Mouse (Mus musculus) ES-E14 (cell line): ENCODE measurements around the gene Apln. TPM values are rescaled to one million over a fixed set of nuclear protein-coding genes. Genes with fewer than 3 reads are reported as not detected.
A peak's percentile ranks its signal among the peaks of the same experiment; 100 is the strongest.

Experiments
- DNase-seq: peaks from one replicate; pipeline ENCODE4 v3.0.0-alpha.2; 2013; ENCODE audit warnings: low read depth, low spot score
- H3K27ac ChIP-seq: 2 replicates; pipeline ENCODE4 v1.5.1; 2012; ENCODE audit warnings: low read depth, mild to moderate bottlenecking, low read length, moderate library complexity, mixed read lengths; ENCODE audit not compliant: poor library complexity, insufficient read depth, severe bottlenecking
- H3K36me3 ChIP-seq: 2 replicates; pipeline ENCODE4 v1.6.1; 2012; ENCODE audit warnings: mild to moderate bottlenecking, low read length, moderate library complexity, mixed read lengths; ENCODE audit not compliant: control insufficient read depth, poor library complexity, insufficient read depth, severe bottlenecking
- H3K4me1 ChIP-seq, 2 experiments: fragments of 150-350 bp in 1 of 2; sonication (generic) in 1 of 2; 2 replicates each; pipeline ENCODE4 v1.6.1; 2012; ENCODE audit warnings: low read length in 2 of 2, mild to moderate bottlenecking in 1 of 2, mixed read lengths in 1 of 2; ENCODE audit not compliant: control insufficient read depth in 2 of 2, insufficient read depth in 2 of 2, poor library complexity in 1 of 2
- H3K4me3 ChIP-seq, 2 experiments: fragments of 150-350 bp in 1 of 2; sonication (generic) in 1 of 2; 2 replicates each; pipeline ENCODE4 v1.5.1; 2012; ENCODE audit warnings: low read length in 2 of 2, low read depth in 1 of 2, mild to moderate bottlenecking in 1 of 2, mixed read lengths in 1 of 2; ENCODE audit not compliant: insufficient read depth in 1 of 2, poor library complexity in 1 of 2, severe bottlenecking in 1 of 2
- H3K9ac ChIP-seq: 2 replicates; pipeline ENCODE4 v1.6.1; 2012; ENCODE audit warnings: low read depth, mild to moderate bottlenecking, low read length, mixed read lengths; ENCODE audit not compliant: poor library complexity, insufficient read depth, severe bottlenecking
- H3K9me3 ChIP-seq: fragments of 150-350 bp; sonication (generic); 2 replicates; pipeline ENCODE4 v1.6.1; 2012; ENCODE audit warnings: low read depth, mild to moderate bottlenecking, low read length; ENCODE audit not compliant: control insufficient read depth, insufficient read depth
- CHD2 ChIP-seq: IDR thresholded peaks from 2 replicates; pipeline ENCODE4 v1.6.1; 2014; ENCODE audit warnings: mild to moderate bottlenecking, low read depth, low read length, inconsistent platforms
- HCFC1 ChIP-seq: IDR thresholded peaks from 2 replicates; pipeline ENCODE4 v1.6.1; 2012; ENCODE audit warnings: low read length, inconsistent platforms, borderline replicate concordance; ENCODE audit not compliant: insufficient read depth
- MAFK ChIP-seq: IDR thresholded peaks from 2 replicates; pipeline ENCODE4 v1.6.1; 2014; ENCODE audit warnings: mild to moderate bottlenecking, low read depth, low read length, inconsistent platforms; ENCODE audit not compliant: insufficient read depth
- ZC3H11A ChIP-seq: IDR thresholded peaks from 2 replicates; pipeline ENCODE4 v1.6.1; 2012; ENCODE audit warnings: low read depth, mild to moderate bottlenecking, inconsistent platforms, low read length, borderline replicate concordance
- ZNF384 ChIP-seq: IDR thresholded peaks from 2 replicates; pipeline ENCODE4 v1.6.1; 2012; ENCODE audit warnings: low read depth, low read length, inconsistent platforms
- in situ Hi-C, 2 experiments: fragments of 600-800 bp; cut with MboI; formaldehyde crosslinking; loops; one replicate each; pipeline ENCODE4 v1.15.1; 2025; ENCODE audit warnings: low sequenced_read_pairs in 2 of 2, inconsistent platforms in 1 of 2; ENCODE audit not compliant: unreplicated experiment in 2 of 2
- total RNA-seq: library from RNA; depleted of rRNA; stranded (reverse); fragments of 300-350 nt; gene quantifications from 2 replicates; pipeline ENCODE4 v1.2.3, GENCODE M21; 2012

Gene Apln
- total RNA-seq, 1 experiment: 1.7 TPM

DNA sequence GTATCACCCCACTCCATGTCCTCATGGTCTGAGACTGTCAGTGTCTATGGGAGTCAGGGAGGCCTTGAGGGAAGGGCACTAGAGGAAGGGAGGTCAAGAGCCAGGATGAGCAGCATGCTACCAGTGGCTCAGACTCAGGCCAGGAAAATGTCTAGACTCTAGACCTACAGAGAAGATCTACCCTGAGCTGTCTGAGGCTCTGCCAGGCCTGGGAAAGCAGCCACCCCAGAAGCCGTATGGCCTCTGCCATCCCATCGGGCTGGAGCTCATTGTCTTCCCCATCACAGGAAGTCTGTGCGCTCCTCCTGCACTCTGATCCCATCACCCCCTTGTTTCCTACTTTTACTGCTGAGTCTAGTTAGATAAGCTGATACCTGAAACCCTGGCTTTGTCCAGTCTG lies 4.1 kb downstream of the Apln start:
- Histone ChIP-seq H3K9ac (no peak overlapping the region), H3K4me3 (no peak overlapping the region), H3K9me3 (no peaks in the 10 kb centered on the region), H3K36me3 (no peaks in the 10 kb centered on the region), H3K4me1 (no peaks in the 10 kb centered on the region), H3K27ac (no peak overlapping the region)
- no peak for DNase-seq
- in situ Hi-C loops: no loop called here
- TF ChIP-seq ZC3H11A (no peak), MAFK (no peak), CHD2 (no peak), ZNF384 (no peak), HCFC1 (no peak)

DNA sequence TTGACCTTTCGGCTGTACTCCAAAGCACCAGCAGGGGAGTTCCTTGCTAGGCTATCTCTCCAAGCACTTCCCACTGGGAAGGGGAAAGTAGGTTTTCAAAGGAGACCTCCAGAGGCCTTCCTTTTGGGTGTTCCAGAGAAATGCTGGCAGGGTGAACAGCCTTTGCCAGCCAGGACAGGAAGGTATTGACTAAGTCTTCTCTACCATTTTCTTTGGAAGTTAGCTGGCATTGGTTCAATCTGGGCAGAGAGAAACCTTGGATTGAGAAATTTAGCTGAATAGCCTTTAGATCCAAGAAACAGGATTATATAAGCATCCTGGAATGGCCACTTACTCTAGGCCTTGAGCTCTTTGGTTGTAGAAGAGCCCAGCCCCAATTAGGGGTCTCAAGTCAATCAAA lies 11.8 kb downstream of the Apln start:
- no peaks in the 10 kb centered on the region for H3K4me1 ChIP-seq
- in situ Hi-C loops: no loop called here
- no peaks in the 10 kb centered on the region for H3K36me3 ChIP-seq
- TF ChIP-seq HCFC1: no peak
- no peak for DNase-seq
- no peak overlapping the region for H3K27ac ChIP-seq
- H3K9me3 ChIP-seq: no peaks in the 10 kb centered on the region
- no peak overlapping the region for H3K9ac ChIP-seq
- H3K4me3 ChIP-seq: no peak overlapping the region

DNA sequence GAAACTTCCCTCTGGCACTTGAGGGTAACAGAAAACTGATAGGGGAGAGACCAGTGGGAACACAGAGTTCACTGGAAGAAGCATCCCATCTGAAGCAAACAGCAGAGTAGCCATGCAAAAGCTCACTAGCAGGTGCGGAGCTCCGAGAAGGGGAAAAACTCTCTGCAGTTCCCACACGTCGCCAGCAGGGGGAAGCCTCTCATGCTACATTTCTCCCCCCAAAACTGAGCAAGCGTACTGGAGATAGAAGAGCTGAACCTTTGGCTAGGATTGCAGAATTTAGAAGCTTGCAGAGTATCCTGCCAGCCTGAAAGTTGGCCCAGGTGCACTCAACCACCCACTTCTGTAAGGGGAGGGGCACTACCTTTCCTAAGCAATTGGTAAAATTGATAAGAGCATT lies 14.7 kb downstream of the Apln start:
- no peaks in the 10 kb centered on the region for H3K36me3 ChIP-seq
- H3K4me1 ChIP-seq: no peaks in the 10 kb centered on the region
- no peaks in the 10 kb centered on the region for H3K9me3 ChIP-seq
- TF ChIP-seq HCFC1 (no peak), MAFK (no peak), ZC3H11A (peak; percentile 39; the same call in 1 of the 2 replicates), CHD2 (no peak), ZNF384 (no peak)
- no peak overlapping the region for H3K27ac ChIP-seq
- peak overlapping the region in 1 of 2 experiments; percentile 28; a peak in 1 of 4 replicates for H3K4me3 ChIP-seq
- in situ Hi-C loops: no loop called here
- DNase-seq: peak; percentile 46
- no peak overlapping the region for H3K9ac ChIP-seq

DNA sequence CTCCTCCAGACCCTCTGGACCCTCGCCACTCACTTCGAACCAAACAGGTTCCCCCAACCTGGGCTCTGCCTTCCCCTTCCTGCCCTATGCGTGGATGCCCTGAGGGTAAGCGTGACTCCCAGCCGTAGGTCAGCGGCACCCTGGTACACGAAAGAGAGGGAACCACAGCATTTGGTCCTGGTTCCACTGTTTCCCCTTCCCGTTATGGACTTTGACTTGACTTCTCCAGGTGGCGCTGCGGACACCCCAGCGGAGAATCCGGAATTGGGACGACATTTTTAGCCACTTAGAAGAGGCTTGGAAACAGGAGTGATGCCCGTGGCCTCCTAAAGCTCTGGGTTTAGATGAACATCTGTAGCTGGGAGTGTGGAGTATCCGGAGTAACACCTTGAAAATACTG lies 15.3 kb downstream of the Apln start:
- Histone ChIP-seq H3K9me3 (no peaks in the 10 kb centered on the region), H3K36me3 (no peaks in the 10 kb centered on the region), H3K4me1 (no peaks in the 10 kb centered on the region), H3K27ac (no peak overlapping the region), H3K4me3 (no peak overlapping the region), H3K9ac (no peak overlapping the region)
- in situ Hi-C loops: no loop called here
- TF ChIP-seq CHD2 (no peak), HCFC1 (no peak), ZNF384 (no peak), MAFK (no peak), ZC3H11A (no peak)
- no peak for DNase-seq

DNA sequence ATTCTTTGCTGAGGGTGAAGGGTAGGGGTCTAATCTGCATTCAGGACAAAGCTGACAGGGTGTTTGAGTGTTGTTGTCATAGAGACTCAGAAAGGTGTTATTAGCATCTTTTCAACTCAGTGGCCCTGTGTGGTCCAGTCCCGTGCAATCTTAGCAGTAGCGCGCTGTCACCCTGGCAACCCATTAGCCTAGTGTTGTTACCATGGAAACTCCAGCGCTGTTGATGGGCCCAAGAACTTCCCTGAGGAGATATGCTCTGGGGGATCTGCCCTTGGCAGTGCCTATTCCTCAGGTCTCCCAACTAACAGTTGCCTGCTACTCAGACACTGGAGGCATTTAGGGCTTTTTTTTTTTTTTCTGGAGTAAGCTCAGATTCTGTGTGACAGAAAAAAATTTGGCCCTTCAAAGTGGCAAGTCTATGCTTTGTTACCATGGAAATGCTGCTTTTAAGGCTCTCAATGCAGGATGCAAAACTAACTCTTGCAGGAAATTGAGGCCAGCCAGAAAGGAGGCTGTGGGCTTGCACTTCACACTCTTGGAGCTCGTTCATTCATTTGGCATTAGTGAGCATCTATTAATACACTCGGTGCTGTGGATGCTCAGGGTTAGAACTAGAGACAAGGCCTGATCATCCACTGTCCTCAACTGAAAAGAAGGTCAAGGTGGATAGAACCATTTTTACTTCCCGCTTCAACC lies 17.6 kb downstream of the Apln start:
- no peaks in the 10 kb centered on the region for H3K9me3 ChIP-seq
- H3K4me3 ChIP-seq: no peak overlapping the region
- no peak overlapping the region for H3K27ac ChIP-seq
- H3K9ac ChIP-seq: no peak overlapping the region
- in situ Hi-C loops: no loop called here
- no peaks in the 10 kb centered on the region for H3K36me3 ChIP-seq
- DNase-seq: no peak
- H3K4me1 ChIP-seq: no peaks in the 10 kb centered on the region
- TF ChIP-seq MAFK (no peak), HCFC1 (no peak), ZC3H11A (no peak), ZNF384 (no peak)
